In the genomic region with DNA sequence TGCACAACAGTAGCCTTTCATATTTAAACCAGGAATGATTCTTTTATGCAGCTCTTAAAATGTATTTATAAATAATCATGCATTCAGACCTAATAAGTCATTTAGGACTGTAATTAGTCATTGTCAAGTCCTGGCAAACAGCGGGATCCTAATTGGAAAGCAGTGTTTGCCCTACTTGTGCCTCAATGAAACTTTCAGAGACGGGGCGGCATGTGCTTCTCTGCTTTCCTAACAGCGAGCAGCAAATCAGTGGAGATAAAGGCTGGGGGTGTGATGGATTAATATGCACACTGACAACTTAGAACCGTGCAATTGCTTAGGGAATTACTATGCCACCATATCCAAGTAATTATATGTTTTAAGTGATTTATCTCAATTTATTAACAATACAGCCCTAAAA, we compare ENCODE assay signal across 31 mouse cellular contexts. TPM values are rescaled to one million over a fixed set of nuclear protein-coding genes. Genes with fewer than 3 reads are reported as not detected.
DNase-seq lines count a peak whose midpoint lies in the region; ATAC-seq and TF ChIP-seq lines count a peak whose summit lies in the region.
"Had no signal": no experiment of that assay in that cellular context is flagged by ENCODE, and none has a peak within 500 bp of the region (broad histone marks: within the 10 kb centered on the region; RNA-seq: fewer than 3 reads in every experiment).

No protein-coding gene starts in this region.

- peak; percentile 50; the same call in 1 of the 2 replicates for ATAC-seq in forebrain, embryonic 13.5 days
- ATAC-seq in forebrain, embryonic 15.5 days (replicated peaks) = no peak
- no peak; the same call in 1 of the 2 replicates for ATAC-seq in forebrain, postnatal 0 days
- ATAC-seq: hindbrain, embryonic 16.5 days; intestine, embryonic 15.5 days had no signal

- peaks cover 4% of the 10 kb centered on the region; the same call in 1 of the 2 replicates for H3K4me1 ChIP-seq in forebrain, embryonic 13.5 days
- no peaks in the 10 kb centered on the region for H3K4me1 ChIP-seq in forebrain, embryonic 15.5 days
- H3K4me1 ChIP-seq in forebrain, postnatal 0 days (ENCODE audit: insufficient read depth) = no peaks in the 10 kb centered on the region
- H3K4me1 ChIP-seq in forebrain, embryonic 10.5 days = no peaks in the 10 kb centered on the region
- H3K4me1 ChIP-seq: embryonic facial prominence, embryonic 12.5 days; heart, embryonic 12.5 days; heart, embryonic 15.5 days; hindbrain, embryonic 10.5 days; hindbrain, embryonic 13.5 days; intestine, embryonic 15.5 days had no signal

- no peak overlapping the region for H3K27ac ChIP-seq in forebrain, embryonic 13.5 days
- no peak overlapping the region for H3K27ac ChIP-seq in forebrain, embryonic 15.5 days (replicated peaks)
- no peak overlapping the region for H3K27ac ChIP-seq in forebrain, postnatal 0 days (ENCODE audit: low read depth, low read length)
- H3K27ac ChIP-seq in forebrain, embryonic 10.5 days = no peak overlapping the region
- H3K27ac ChIP-seq: embryonic facial prominence, embryonic 12.5 days; heart, embryonic 15.5 days; hindbrain, embryonic 10.5 days; hindbrain, embryonic 13.5 days; intestine, embryonic 15.5 days had no signal

- TF ChIP-seq CTCF in forebrain, postnatal 0 days (IDR thresholded peaks at IDR 0.05; ENCODE audit: low read depth) = no peak
- TF ChIP-seq CTCF in brain, embryonic 14.5 days (IDR thresholded peaks at IDR 0.05; ENCODE audit: borderline replicate concordance, extremely low read depth, insufficient read depth, insufficient read length) = no peak

- no peak overlapping the region for H3K9ac ChIP-seq in forebrain, embryonic 13.5 days
- H3K9ac ChIP-seq in forebrain, embryonic 15.5 days (replicated peaks) = no peak overlapping the region
- H3K9ac ChIP-seq in forebrain, postnatal 0 days = no peak overlapping the region
- H3K9ac ChIP-seq: embryonic facial prominence, embryonic 12.5 days; heart, embryonic 12.5 days; heart, embryonic 15.5 days; hindbrain, embryonic 13.5 days; intestine, embryonic 15.5 days had no signal

- no peaks in the 10 kb centered on the region for H3K9me3 ChIP-seq in forebrain, embryonic 13.5 days (replicated peaks)
- H3K9me3 ChIP-seq in forebrain, embryonic 15.5 days = no peaks in the 10 kb centered on the region
- no peaks in the 10 kb centered on the region for H3K9me3 ChIP-seq in forebrain, postnatal 0 days (ENCODE audit: low read length)
- no peaks in the 10 kb centered on the region for H3K9me3 ChIP-seq in forebrain, embryonic 10.5 days
- H3K9me3 ChIP-seq: embryonic facial prominence, embryonic 12.5 days; G1E; heart, embryonic 12.5 days; heart, embryonic 15.5 days; hindbrain, embryonic 10.5 days; hindbrain, embryonic 13.5 days; intestine, embryonic 15.5 days had no signal

- TF ChIP-seq POLR2A in brain, embryonic 14.5 days (IDR thresholded peaks at IDR 0.05; ENCODE audit: borderline replicate concordance, extremely low read depth, insufficient read depth, insufficient read length, poor library complexity, severe bottlenecking) = no peak

- 23% methylated on average over 5 of the region's 5 CpGs for WGBS in forebrain, embryonic 13.5 days
- 8% methylated on average over 5 of the region's 5 CpGs for WGBS in forebrain, embryonic 15.5 days
- 13% methylated on average over 5 of the region's 5 CpGs for WGBS in forebrain, postnatal 0 days
- 56% methylated on average over 5 of the region's 5 CpGs for WGBS in forebrain, embryonic 10.5 days

- no peaks in the 10 kb centered on the region for H3K36me3 ChIP-seq in forebrain, embryonic 13.5 days (ENCODE audit: poor library complexity, severe bottlenecking)
- no peaks in the 10 kb centered on the region for H3K36me3 ChIP-seq in forebrain, embryonic 15.5 days
- no peaks in the 10 kb centered on the region for H3K36me3 ChIP-seq in forebrain, postnatal 0 days (ENCODE audit: insufficient read depth)
- H3K36me3 ChIP-seq in forebrain, embryonic 10.5 days (replicated peaks) = no peaks in the 10 kb centered on the region
- H3K36me3 ChIP-seq: embryonic facial prominence, embryonic 12.5 days; G1E; heart, embryonic 12.5 days; heart, embryonic 15.5 days; hindbrain, embryonic 10.5 days; hindbrain, embryonic 13.5 days; intestine, embryonic 15.5 days had no signal

- peak; percentile 2 for DNase-seq in forebrain, postnatal 0 days
- no peak for DNase-seq in forebrain, embryonic 10.5 days (ENCODE audit: extremely low spot score, low spot score)
- peak; percentile 72 for DNase-seq in brain, embryonic 14.5 days (ENCODE audit: low read depth)
- no peak for DNase-seq in frontal cortex, postnatal 25 days (ENCODE audit: low spot score in 2 of 2)
- DNase-seq in adrenal gland, postnatal 36 days = no peak
- DNase-seq: adrenal gland, adult 2 months; adrenal gland, postnatal 14 days; B cell, adult 2 months; cerebellum, adult 18-20 months; cerebellum, adult 9-10 months; cerebellum, postnatal 14 days; gastrocnemius, postnatal 25 days; heart, adult 18-20 months; heart, postnatal 10 days; heart, postnatal 36 days; kidney, adult 11 months had no signal

- H3K4me3 ChIP-seq in forebrain, embryonic 13.5 days = no peak overlapping the region
- H3K4me3 ChIP-seq in forebrain, embryonic 15.5 days = no peak overlapping the region
- no peak overlapping the region for H3K4me3 ChIP-seq in forebrain, postnatal 0 days (ENCODE audit: low read depth, low read length)
- H3K4me3 ChIP-seq in forebrain, embryonic 10.5 days = no peak overlapping the region
- H3K4me3 ChIP-seq: embryonic facial prominence, embryonic 12.5 days; erythroblast, embryonic 14.5 days; heart, embryonic 12.5 days; heart, embryonic 15.5 days; hindbrain, embryonic 10.5 days; hindbrain, embryonic 13.5 days; intestine, embryonic 15.5 days had no signal

- H3K27me3 ChIP-seq in forebrain, embryonic 13.5 days = peaks cover 15% of the 10 kb centered on the region; the same call in 1 of the 2 replicates
- peaks cover 4% of the 10 kb centered on the region; the same call in 1 of the 2 replicates for H3K27me3 ChIP-seq in forebrain, embryonic 15.5 days
- H3K27me3 ChIP-seq in forebrain, postnatal 0 days (ENCODE audit: insufficient read depth, low read length) = no peaks in the 10 kb centered on the region
- H3K27me3 ChIP-seq in forebrain, embryonic 10.5 days (ENCODE audit: poor library complexity, severe bottlenecking) = peaks cover 31% of the 10 kb centered on the region
- H3K27me3 ChIP-seq: CH12.LX; embryonic facial prominence, embryonic 12.5 days; heart, embryonic 12.5 days; heart, embryonic 15.5 days; hindbrain, embryonic 13.5 days; intestine, embryonic 15.5 days had no signal

- no peak overlapping the region for H3K4me2 ChIP-seq in forebrain, embryonic 13.5 days
- H3K4me2 ChIP-seq in forebrain, embryonic 15.5 days (replicated peaks) = no peak overlapping the region
- no peak overlapping the region for H3K4me2 ChIP-seq in forebrain, postnatal 0 days (ENCODE audit: low read depth)
- H3K4me2 ChIP-seq: embryonic facial prominence, embryonic 12.5 days; heart, embryonic 12.5 days; heart, embryonic 15.5 days; hindbrain, embryonic 13.5 days; intestine, embryonic 15.5 days had no signal

RNA-seq across cellular contexts. Expression of gene Vps13a, which starts 44.5 kb away (rescaled TPM):
- 7.9 and 10.0 TPM in 2 replicates for polyA plus RNA-seq in forebrain, embryonic 13.5 days (2015; fragmentation: Nextera tagmentation; extraction: Ambion mirVana)
- polyA plus RNA-seq in forebrain, embryonic 15.5 days (2015; fragmentation: Nextera tagmentation; extraction: Ambion mirVana) = 7.7 TPM in 2 replicates
- 19.2 and 23.5 TPM in 2 replicates for total RNA-seq in forebrain, postnatal 0 days (2014; rRNA removed)
- 3.2 and 5.4 TPM in 2 replicates for polyA plus RNA-seq in forebrain, postnatal 0 days (2015; fragmentation: Nextera tagmentation; extraction: Ambion mirVana)
- polyA plus RNA-seq in forebrain, embryonic 10.5 days (2016; fragmentation: Nextera tagmentation; extraction: Ambion mirVana) = 11.4 and 12.7 TPM in 2 replicates
- 10.3 and 12.5 TPM in 2 replicates for polyA plus RNA-seq in brain, embryonic 14.5 days (2012; rRNA removed)
- 10 to 100 TPM; 35.3 to 40.1 TPM for total RNA-seq in adrenal gland, postnatal 36 days (2021)

RNA-seq across cellular contexts. Expression of gene Foxb2, which starts 48.4 kb away (rescaled TPM):
- 0.14 and 0.39 TPM in 2 replicates for polyA plus RNA-seq in forebrain, embryonic 13.5 days (2015; fragmentation: Nextera tagmentation; extraction: Ambion mirVana)
- 0.11 TPM in 1 of 2 replicates, not detected in the other for polyA plus RNA-seq in forebrain, embryonic 15.5 days (2015; fragmentation: Nextera tagmentation; extraction: Ambion mirVana)
- total RNA-seq in forebrain, postnatal 0 days (2014; rRNA removed) = 0.62 and 1.4 TPM in 2 replicates
- 0.30 TPM in 1 of 2 replicates, not detected in the other for polyA plus RNA-seq in forebrain, postnatal 0 days (2015; fragmentation: Nextera tagmentation; extraction: Ambion mirVana)
- polyA plus RNA-seq in forebrain, embryonic 10.5 days (2016; fragmentation: Nextera tagmentation; extraction: Ambion mirVana) = 0.44 and 0.62 TPM in 2 replicates
- polyA plus RNA-seq in brain, embryonic 14.5 days (2012; rRNA removed) = 0.54 and 2.1 TPM in 2 replicates
- not detected for total RNA-seq in adrenal gland, postnatal 36 days (2021)
- total RNA-seq: adrenal gland, adult 2 months; adrenal gland, postnatal 14 days; CH12.LX; gastrocnemius, adult 8-10 months; gastrocnemius, postnatal 25 days; heart, adult 18-20 months; heart, postnatal 10 days; heart, postnatal 36 days had no signal
- polyA plus RNA-seq: adrenal gland, adult 2 months; erythroblast, embryonic 14.5 days; frontal cortex, adult 2 months; G1E; gonadal fat pad, adult 2 months; heart, embryonic 12.5 days; heart, embryonic 15.5 days; intestine, embryonic 15.5 days had no signal

Comparison
In these comparisons a context has a peak if more than half of its experiments do, and no peak if none do; other contexts are left out.
1. DNase-seq: peak in forebrain, postnatal 0 days (single experiment) and brain, embryonic 14.5 days (single experiment); none in forebrain, embryonic 10.5 days (single experiment), frontal cortex, postnatal 25 days (0 of 2) and adrenal gland, postnatal 36 days (0 of 2).